Mouse (Mus musculus): Measurements from ENCODE around the gene Zfp771. TPM values are rescaled to one million over a fixed set of nuclear protein-coding genes. Genes with fewer than 3 reads are reported as not detected.

Zfp771 gene
- polyA plus RNA-seq, 1 experiment from 2014 or later = 69.0 TPM

GRCm38 (mm10) chr7:127296786-127297555 is 52.9 kb downstream of the Zfp771 start:
- no peak overlapping the region for H3K9ac ChIP-seq (ENCODE audit: low read length)
- 79% methylated on average over 5 of the region's 5 CpGs for WGBS
- H3K36me3 ChIP-seq (ENCODE audit: control insufficient read depth, insufficient read depth, low read length) = no peaks in the 10 kb centered on the region
- DNase-seq (ENCODE audit: low spot score) (no peak), ATAC-seq (ENCODE audit: insufficient number of reproducible peaks, low FRiP score, low TSS enrichment, low read depth) (no peak)
- H3K4me3 ChIP-seq (ENCODE audit: low read depth, low read length) = no peak overlapping the region
- no peaks in the 10 kb centered on the region for H3K4me1 ChIP-seq (ENCODE audit: control insufficient read depth, insufficient read depth, low read length)
- H3K27ac ChIP-seq (replicated peaks; ENCODE audit: low read depth, low read length) = no peak overlapping the region
- H3K27me3 ChIP-seq (ENCODE audit: control insufficient read depth, insufficient read depth, low read length) = no peaks in the 10 kb centered on the region
- no peak overlapping the region for H3K4me2 ChIP-seq (ENCODE audit: low read depth, severe bottlenecking)
- no peaks in the 10 kb centered on the region for H3K9me3 ChIP-seq (ENCODE audit: control insufficient read depth, low read length)

GRCm38 (mm10) chr7:127297586-127298193 is 53.6 kb downstream of the Zfp771 start:
- 96% methylated on average over 5 of the region's 5 CpGs for WGBS
- Histone ChIP-seq H3K9me3 (ENCODE audit: control insufficient read depth, low read length) (no peaks in the 10 kb centered on the region), H3K27me3 (ENCODE audit: control insufficient read depth, insufficient read depth, low read length) (no peaks in the 10 kb centered on the region), H3K4me3 (ENCODE audit: low read depth, low read length) (no peak overlapping the region), H3K4me1 (ENCODE audit: control insufficient read depth, insufficient read depth, low read length) (no peaks in the 10 kb centered on the region), H3K27ac (replicated peaks; ENCODE audit: low read depth, low read length) (no peak overlapping the region), H3K36me3 (ENCODE audit: control insufficient read depth, insufficient read depth, low read length) (no peaks in the 10 kb centered on the region), H3K9ac (ENCODE audit: low read length) (no peak overlapping the region), H3K4me2 (ENCODE audit: low read depth, severe bottlenecking) (no peak overlapping the region)
- ATAC-seq (ENCODE audit: insufficient number of reproducible peaks, low FRiP score, low TSS enrichment, low read depth) (no peak), DNase-seq (ENCODE audit: low spot score) (no peak)

Other genes with a start within 250 kb of the Zfp771 start
- 2.3 and 3.0 TPM in 2 replicates for gene Mvp, start 229.7 kb upstream of the Zfp771 start, polyA plus RNA-seq (2014; fragmentation: Nextera tagmentation; extraction: Ambion mirVana)
- not detected in 2 replicates for gene Pagr1b, start 227.8 kb upstream of the Zfp771 start, polyA plus RNA-seq (2014; fragmentation: Nextera tagmentation; extraction: Ambion mirVana)
- gene Pagr1a, start 226.9 kb upstream of the Zfp771 start, polyA plus RNA-seq (2014; fragmentation: Nextera tagmentation; extraction: Ambion mirVana) = 59.5 and 88.7 TPM in 2 replicates
- 26.2 and 66.8 TPM in 2 replicates for gene Gm42742, start 223.2 kb upstream of the Zfp771 start, polyA plus RNA-seq (2014; fragmentation: Nextera tagmentation; extraction: Ambion mirVana)
- 7.7 and 9.2 TPM in 2 replicates for gene Prrt2, start 223.1 kb upstream of the Zfp771 start, polyA plus RNA-seq (2014; fragmentation: Nextera tagmentation; extraction: Ambion mirVana)
- gene Maz, start 217.2 kb upstream of the Zfp771 start, polyA plus RNA-seq (2014; fragmentation: Nextera tagmentation; extraction: Ambion mirVana) = 84.8 TPM in 2 replicates
- 196 and 199 TPM in 2 replicates for gene Kif22, start 201.8 kb upstream of the Zfp771 start, polyA plus RNA-seq (2014; fragmentation: Nextera tagmentation; extraction: Ambion mirVana)
- not detected in 2 replicates for gene Zg16, start 156.9 kb upstream of the Zfp771 start, polyA plus RNA-seq (2014; fragmentation: Nextera tagmentation; extraction: Ambion mirVana)
- 1.7 TPM in 2 replicates for gene AI467606, start 152.9 kb upstream of the Zfp771 start, polyA plus RNA-seq (2014; fragmentation: Nextera tagmentation; extraction: Ambion mirVana)
- 1.3 and 1.6 TPM in 2 replicates for gene Qprt, start 122.0 kb upstream of the Zfp771 start, polyA plus RNA-seq (2014; fragmentation: Nextera tagmentation; extraction: Ambion mirVana)
- gene Spn, start 106.5 kb upstream of the Zfp771 start, polyA plus RNA-seq (2014; fragmentation: Nextera tagmentation; extraction: Ambion mirVana) = 0.05 and 0.20 TPM in 2 replicates
- 77.0 and 83.7 TPM in 2 replicates for gene Cd2bp2, start 48.2 kb upstream of the Zfp771 start, polyA plus RNA-seq (2014; fragmentation: Nextera tagmentation; extraction: Ambion mirVana)
- 24.8 and 30.6 TPM in 2 replicates for gene Tbc1d10b, start 35.8 kb upstream of the Zfp771 start, polyA plus RNA-seq (2014; fragmentation: Nextera tagmentation; extraction: Ambion mirVana)
- 33.6 and 33.7 TPM in 2 replicates for gene Mylpf, start 35.4 kb upstream of the Zfp771 start, polyA plus RNA-seq (2014; fragmentation: Nextera tagmentation; extraction: Ambion mirVana)
- 24.2 and 29.1 TPM in 2 replicates for gene Zfp553, start 11.2 kb upstream of the Zfp771 start, polyA plus RNA-seq (2014; fragmentation: Nextera tagmentation; extraction: Ambion mirVana)
- 23.1 and 29.3 TPM in 2 replicates for gene Sept1, start 11.1 kb upstream of the Zfp771 start, polyA plus RNA-seq (2014; fragmentation: Nextera tagmentation; extraction: Ambion mirVana)
- 290 and 292 TPM in 2 replicates for gene Dctpp1, start 16.4 kb downstream of the Zfp771 start, polyA plus RNA-seq (2014; fragmentation: Nextera tagmentation; extraction: Ambion mirVana)
- gene Sephs2, start 29.8 kb downstream of the Zfp771 start, polyA plus RNA-seq (2014; fragmentation: Nextera tagmentation; extraction: Ambion mirVana) = 94.5 and 104 TPM in 2 replicates
- 0.18 and 0.44 TPM in 2 replicates for gene Itgal, start 52.0 kb downstream of the Zfp771 start, polyA plus RNA-seq (2014; fragmentation: Nextera tagmentation; extraction: Ambion mirVana)
- 6.0 TPM in 2 replicates for gene Zfp768, start 101.3 kb downstream of the Zfp771 start, polyA plus RNA-seq (2014; fragmentation: Nextera tagmentation; extraction: Ambion mirVana)
- 8.6 and 9.2 TPM in 2 replicates for gene Zfp747, start 131.8 kb downstream of the Zfp771 start, polyA plus RNA-seq (2014; fragmentation: Nextera tagmentation; extraction: Ambion mirVana)
- gene 9130019O22Rik, start 142.9 kb downstream of the Zfp771 start, polyA plus RNA-seq (2014; fragmentation: Nextera tagmentation; extraction: Ambion mirVana) = 6.3 and 6.8 TPM in 2 replicates
- gene E430018J23Rik, start 149.4 kb downstream of the Zfp771 start, polyA plus RNA-seq (2014; fragmentation: Nextera tagmentation; extraction: Ambion mirVana) = 7.4 and 9.0 TPM in 2 replicates
- gene Zfp764, start 162.5 kb downstream of the Zfp771 start, polyA plus RNA-seq (2014; fragmentation: Nextera tagmentation; extraction: Ambion mirVana) = 7.5 and 7.7 TPM in 2 replicates
- 33.7 and 37.7 TPM in 2 replicates for gene Zfp688, start 177.8 kb downstream of the Zfp771 start, polyA plus RNA-seq (2014; fragmentation: Nextera tagmentation; extraction: Ambion mirVana)
- gene Zfp689, start 204.9 kb downstream of the Zfp771 start, polyA plus RNA-seq (2014; fragmentation: Nextera tagmentation; extraction: Ambion mirVana) = 16.5 and 17.6 TPM in 2 replicates
- 49.1 and 53.4 TPM in 2 replicates for gene Prr14, start 215.3 kb downstream of the Zfp771 start, polyA plus RNA-seq (2014; fragmentation: Nextera tagmentation; extraction: Ambion mirVana)
- 13.2 and 14.3 TPM in 2 replicates for gene Fbrs, start 234.9 kb downstream of the Zfp771 start, polyA plus RNA-seq (2014; fragmentation: Nextera tagmentation; extraction: Ambion mirVana)